Mouse (Mus musculus) forebrain, embryonic 14.5 days (tissue): ENCODE measurements around the gene Tk1. TPM values are rescaled to one million over a fixed set of nuclear protein-coding genes. Genes with fewer than 3 reads are reported as not detected.

Experiments used
- ATAC-seq: fragments of 200-750 bp; cut with Nextera tagmentation; 2 replicates; pipeline ENCODE4 v1.8.0; 2017; ENCODE audit warnings: mild to moderate bottlenecking, moderate library complexity
- DNase-seq: peaks from one replicate; pipeline ENCODE4 v3.0.0-alpha.2; 2015; ENCODE audit warnings: low spot score
- H3K27ac ChIP-seq: fragments of 300-500 bp; sonication (generic); 2 replicates; pipeline ENCODE4 v1.5.1; 2014; ENCODE audit warnings: low read depth, mild to moderate bottlenecking, control low read depth, low read length, moderate library complexity
- H3K27me3 ChIP-seq: fragments of 300-500 bp; sonication (generic); replicated peaks from 2 replicates; pipeline ENCODE4 v1.6.1; 2014; ENCODE audit warnings: low read length, control low read depth, mixed read lengths; ENCODE audit not compliant: control insufficient read depth, insufficient read depth
- H3K36me3 ChIP-seq: fragments of 300-500 bp; sonication (generic); 2 replicates; pipeline ENCODE4 v1.6.1; 2014; ENCODE audit warnings: low read length, control low read depth; ENCODE audit not compliant: control insufficient read depth, insufficient read depth
- H3K4me1 ChIP-seq: fragments of 300-500 bp; sonication (generic); 2 replicates; pipeline ENCODE4 v1.6.1; 2014; ENCODE audit warnings: antibody characterized with exemption, low read length, control low read depth; ENCODE audit not compliant: control insufficient read depth, insufficient read depth
- H3K4me2 ChIP-seq: fragments of 300-500 bp; sonication (generic); 2 replicates; pipeline ENCODE4 v1.6.1; 2014; ENCODE audit warnings: mild to moderate bottlenecking, control low read depth, low read length
- H3K4me3 ChIP-seq: fragments of 300-500 bp; sonication (generic); 2 replicates; pipeline ENCODE4 v1.5.1; 2014; ENCODE audit warnings: low read depth, low read length, control low read depth
- H3K9ac ChIP-seq: fragments of 300-500 bp; sonication (generic); 2 replicates; pipeline ENCODE4 v1.6.1; 2014; ENCODE audit warnings: mild to moderate bottlenecking, low read length, control low read depth, moderate library complexity
- H3K9me3 ChIP-seq: fragments of 300-500 bp; sonication (generic); replicated peaks from 2 replicates; pipeline ENCODE4 v1.6.1; 2016; ENCODE audit warnings: low read length, control low read depth, mixed read lengths; ENCODE audit not compliant: control insufficient read depth
- WGBS: fragments of 180-500 bp; shearing (Covaris S2); extraction: QIAGEN DNeasy Blood & Tissue Kit; methylation state at CpG from one replicate; pipeline ENCODE4 v1.1.7; 2014; 5-methylcytosine and 5-hydroxymethylcytosine counted together
- polyA plus RNA-seq: library from polyadenylated mRNA; unstranded; fragments of >200 nt; fragmentation: Nextera tagmentation; extraction: Ambion mirVana; gene quantifications from 2 replicates; pipeline ENCODE4 v1.2.1, GENCODE M21; 2014

Tk1 gene
- polyA plus RNA-seq, 1 experiment from 2014 or later: 67.8 TPM

DNA sequence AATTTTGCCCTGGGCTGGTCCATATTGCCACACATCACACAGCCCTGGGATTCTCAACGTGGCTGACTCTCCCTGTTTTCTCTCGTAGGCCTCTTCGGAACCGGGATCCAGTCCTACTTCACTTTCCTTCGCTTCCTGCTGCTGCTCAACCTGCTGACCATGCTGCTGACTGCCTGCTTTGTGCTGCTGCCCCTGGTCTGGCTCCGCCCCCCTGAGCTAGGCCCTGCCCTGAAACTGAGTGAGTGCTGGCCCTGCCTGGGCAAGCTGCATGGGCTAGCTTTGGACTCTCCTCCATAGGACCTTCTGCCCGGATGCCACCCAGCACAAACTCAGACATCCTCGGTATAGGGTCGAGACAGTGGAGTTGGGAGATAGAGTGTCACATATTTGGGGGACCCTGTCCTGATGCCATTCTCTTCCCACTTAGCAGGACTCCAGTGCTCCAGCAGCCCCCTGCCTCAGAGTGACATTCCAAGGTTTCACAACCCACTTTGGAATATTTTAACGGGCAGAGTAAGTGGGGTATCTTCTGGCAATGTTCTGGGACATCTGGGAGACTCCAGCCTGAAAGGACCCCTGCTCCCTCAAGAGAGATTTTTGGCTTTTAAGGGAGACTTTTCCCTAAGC, 42.1 kb downstream of the Tk1 start:
- Histone ChIP-seq H3K36me3 (no peaks in the 10 kb centered on the region), H3K9ac (peak overlapping the region; percentile 59), H3K9me3 (no peaks in the 10 kb centered on the region), H3K4me1 (peaks cover 6% of the 10 kb centered on the region), H3K4me2 (peak overlapping the region; percentile 54), H3K4me3 (no peak overlapping the region), H3K27ac (no peak overlapping the region), H3K27me3 (peaks cover 41% of the 10 kb centered on the region)
- ATAC-seq: no peak
- 27% methylated on average over 10 of the region's 10 CpGs for WGBS
- DNase-seq: no peak

DNA sequence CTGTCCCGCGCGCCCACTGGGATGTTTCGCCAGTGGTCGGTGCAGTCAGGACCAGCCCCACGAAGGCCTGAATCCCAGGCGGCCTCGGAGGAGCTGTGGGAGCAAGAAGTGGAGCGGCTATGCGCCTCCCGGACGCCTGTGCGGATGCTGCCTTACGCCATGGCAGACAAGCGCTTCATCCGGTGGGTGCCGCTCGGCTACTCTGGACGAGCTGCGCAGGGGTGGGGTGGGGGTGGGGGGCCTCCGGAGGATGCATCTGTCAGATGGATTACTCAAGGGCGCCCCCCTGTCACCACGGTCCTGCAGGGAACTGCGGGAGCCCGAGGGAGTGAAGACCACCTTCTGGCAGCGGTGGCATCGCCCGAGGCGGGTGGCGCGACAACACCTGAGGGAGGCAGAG, 42.8 kb downstream of the Tk1 start:
- 3% methylated on average over 31 of the region's 31 CpGs for WGBS

DNA sequence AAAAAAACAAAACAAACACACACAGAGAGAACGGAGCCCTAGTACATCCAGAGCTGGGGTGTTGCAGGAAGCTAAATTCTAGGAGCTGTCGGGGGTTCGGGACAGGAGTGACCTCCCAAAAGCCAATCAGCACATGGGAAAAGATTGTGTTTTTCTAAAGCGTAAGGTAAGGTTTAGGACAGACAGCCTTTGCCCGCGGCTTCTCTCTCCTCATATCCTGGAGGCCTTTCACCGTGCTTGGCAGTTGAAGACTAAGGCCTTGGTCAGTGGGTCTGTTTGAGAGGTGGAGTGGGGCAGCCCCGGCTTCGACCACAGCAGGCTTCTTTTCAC, 43.2 kb downstream of the Tk1 start:
- peaks cover 44% of the 10 kb centered on the region for H3K27me3 ChIP-seq
- H3K4me3 ChIP-seq: peak overlapping the region; percentile 19
- H3K36me3 ChIP-seq: no peaks in the 10 kb centered on the region
- peak overlapping the region; percentile 54 for H3K4me2 ChIP-seq
- H3K9ac ChIP-seq: peak overlapping the region; percentile 59
- ATAC-seq (no peak), DNase-seq (no peak)
- no peaks in the 10 kb centered on the region for H3K9me3 ChIP-seq
- 52% methylated on average over 9 of the region's 9 CpGs for WGBS
- H3K27ac ChIP-seq: no peak overlapping the region
- peaks cover 6% of the 10 kb centered on the region for H3K4me1 ChIP-seq

More for the DNA sequence above, 42.8 kb downstream of the Tk1 start:
- no peak overlapping the region for H3K27ac ChIP-seq
- DNase-seq: peak; percentile 75
- peak overlapping the region; percentile 59 for H3K9ac ChIP-seq
- ATAC-seq: peak; percentile 35; the same call in 1 of the 2 replicates
- peak overlapping the region; percentile 54 for H3K4me2 ChIP-seq
- no peaks in the 10 kb centered on the region for H3K36me3 ChIP-seq
- peaks cover 6% of the 10 kb centered on the region for H3K4me1 ChIP-seq
- no peaks in the 10 kb centered on the region for H3K9me3 ChIP-seq
- H3K27me3 ChIP-seq: peaks cover 44% of the 10 kb centered on the region
- peak overlapping the region; percentile 19 for H3K4me3 ChIP-seq

DNA sequence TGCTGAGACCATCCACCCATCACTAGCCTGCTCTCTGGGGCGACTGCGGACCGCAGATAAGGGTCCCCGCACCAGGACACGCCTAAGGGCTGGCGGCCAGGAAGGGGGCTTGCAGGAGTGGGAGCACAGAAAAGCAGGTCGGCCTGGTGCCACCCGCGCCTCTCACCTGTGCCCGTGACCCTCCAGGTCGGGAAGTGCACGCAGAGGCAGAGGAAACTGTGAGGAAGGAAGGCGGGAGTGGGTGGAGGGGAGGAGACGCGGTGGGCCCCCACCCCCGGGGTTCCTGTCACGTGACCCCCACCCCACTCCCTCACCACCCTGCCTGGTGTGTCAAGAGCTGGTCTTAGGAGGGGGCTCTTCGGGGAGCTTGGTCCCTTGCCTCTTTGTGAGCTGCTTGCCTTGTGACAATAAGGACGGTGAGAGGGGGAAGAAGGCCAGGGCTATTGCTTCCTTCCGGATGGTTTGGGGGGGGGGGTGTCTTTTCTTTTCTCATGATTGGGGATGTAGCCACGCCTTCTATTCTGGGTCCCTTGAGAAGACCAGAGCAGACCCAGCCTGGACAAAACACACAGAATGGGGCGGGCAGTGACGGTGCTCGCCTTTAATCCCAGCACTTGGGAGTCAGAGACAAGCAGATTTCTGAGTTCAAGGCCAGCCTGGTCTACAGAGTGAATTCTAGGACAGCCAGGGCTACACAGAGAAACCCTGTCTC, 43.7 kb downstream of the Tk1 start, which contains the start of the genes Tmc8 and Tmc6:
Gene Tmc8, plus strand, starts transcription at position 84 of the 712 bp plus-strand sequence.
Gene Tmc6, minus strand, starts transcription at position 206 of the 712 bp plus-strand sequence.
- 50% methylated on average over 23 of the region's 24 CpGs for WGBS

DNA sequence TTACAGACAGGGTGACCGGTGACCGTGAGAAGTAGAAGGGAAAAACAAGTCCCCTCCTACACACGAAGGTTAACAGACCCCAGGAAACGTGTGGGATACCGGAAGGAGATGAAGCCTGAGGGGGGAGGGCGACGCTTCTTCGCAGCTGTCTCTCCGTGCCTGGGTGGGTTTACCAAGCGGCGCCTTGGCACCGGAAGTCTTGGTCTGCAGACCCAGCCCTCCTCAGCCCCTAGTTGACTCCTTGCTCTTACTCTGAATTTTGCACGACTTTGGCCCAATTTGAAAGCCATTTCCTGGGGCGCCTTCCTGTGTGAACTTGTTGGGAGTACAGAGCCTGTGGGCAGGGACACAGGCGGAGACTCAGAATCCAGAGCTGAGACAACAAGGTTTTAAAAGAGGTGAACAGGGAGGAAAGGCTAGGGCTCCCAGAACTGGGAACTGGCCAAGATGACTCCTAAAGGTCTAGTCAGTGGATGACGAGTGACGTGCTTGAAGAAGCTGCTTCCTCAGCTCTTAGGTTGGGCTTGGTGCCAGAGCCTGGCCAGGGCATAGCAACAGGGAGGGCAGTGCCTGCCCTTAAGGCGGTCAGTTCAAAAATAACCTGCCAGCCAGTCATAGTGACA, 44.6 kb downstream of the Tk1 start:
- no peaks in the 10 kb centered on the region for H3K9me3 ChIP-seq
- H3K27ac ChIP-seq: 0 out of 2 replicates have a peak overlapping the region, but pooled peaks have one; percentile 5
- no peaks in the 10 kb centered on the region for H3K36me3 ChIP-seq
- ATAC-seq (no peak), DNase-seq (no peak)
- H3K4me3 ChIP-seq: no peak overlapping the region
- peaks cover 44% of the 10 kb centered on the region for H3K27me3 ChIP-seq
- H3K9ac ChIP-seq: no peak overlapping the region
- WGBS: 32% methylated on average over 18 of the region's 18 CpGs
- peaks cover 6% of the 10 kb centered on the region for H3K4me1 ChIP-seq
- H3K4me2 ChIP-seq: peak overlapping the region; percentile 18; the same call in 1 of the 2 replicates

More for the DNA sequence above, 43.7 kb downstream of the Tk1 start, which contains the start of the genes Tmc8 and Tmc6:
- peak within 1 kb of the TSS; percentile 54 for H3K4me2 ChIP-seq
- peaks cover 6% of the 10 kb centered on the region for H3K4me1 ChIP-seq
- H3K36me3 ChIP-seq: no peaks in the 10 kb centered on the region
- peak within 1 kb of the TSS; percentile 59 for H3K9ac ChIP-seq
- ATAC-seq (no peak), DNase-seq (no peak)
- peaks cover 44% of the 10 kb centered on the region for H3K27me3 ChIP-seq
- H3K4me3 ChIP-seq: peak within 1 kb of the TSS; percentile 19
- no peaks in the 10 kb centered on the region for H3K9me3 ChIP-seq
- 0 out of 2 replicates have a peak within 1 kb of the TSS, but pooled peaks have one; percentile 5 for H3K27ac ChIP-seq

DNA sequence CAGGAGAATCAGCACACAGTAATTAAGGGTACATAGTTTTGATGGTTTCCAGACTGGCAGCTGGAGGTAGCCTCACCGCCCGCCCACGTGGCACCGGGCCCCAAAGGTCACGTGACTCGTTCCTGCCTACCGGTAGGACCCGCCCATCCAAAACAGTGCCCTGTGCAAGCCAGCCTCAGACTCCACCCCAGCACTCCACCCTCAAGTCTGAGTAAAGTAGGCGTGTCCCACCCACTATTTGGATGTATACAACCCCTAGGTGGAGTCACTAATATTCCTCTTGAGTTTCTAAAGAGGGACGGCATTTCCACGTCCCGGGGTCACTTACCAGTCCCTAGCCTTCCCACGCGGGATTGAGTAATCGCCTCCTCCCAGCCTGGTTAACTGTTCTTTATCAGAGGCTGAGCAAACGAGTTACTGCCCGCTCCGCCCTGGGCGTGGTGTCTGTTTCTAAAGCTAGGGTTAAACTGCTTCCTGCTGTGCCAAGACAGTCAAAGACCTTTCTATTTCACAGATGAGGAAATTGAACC, 45.2 kb downstream of the Tk1 start:
- ATAC-seq (peak; percentile 24; the same call in 1 of the 2 replicates), DNase-seq (peak; percentile 50)
- H3K36me3 ChIP-seq: no peaks in the 10 kb centered on the region
- 3% methylated on average over 19 of the region's 19 CpGs for WGBS
- peak overlapping the region; percentile 48 for H3K4me2 ChIP-seq
- no peak overlapping the region for H3K9ac ChIP-seq
- H3K27me3 ChIP-seq: peaks cover 44% of the 10 kb centered on the region
- H3K27ac ChIP-seq: no peak overlapping the region
- H3K4me1 ChIP-seq: peaks cover 6% of the 10 kb centered on the region
- no peaks in the 10 kb centered on the region for H3K9me3 ChIP-seq
- H3K4me3 ChIP-seq: peak overlapping the region; percentile 22; the same call in 1 of the 2 replicates

DNA sequence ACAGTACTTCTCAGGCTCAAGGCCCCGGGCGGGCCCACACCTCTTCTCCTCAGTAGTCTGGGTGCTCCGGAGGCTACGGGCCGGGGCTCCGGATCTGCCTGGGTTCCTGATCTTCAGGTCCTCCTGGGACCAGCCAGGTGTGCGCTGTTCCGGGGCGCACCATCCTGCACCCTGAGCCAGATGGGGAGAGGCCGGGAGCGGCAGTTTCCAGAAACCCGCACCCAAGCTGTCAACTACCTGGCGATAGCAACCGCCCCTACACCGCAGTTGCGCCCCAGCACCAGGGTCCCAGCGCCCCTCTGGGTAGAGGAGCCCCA, 45.7 kb downstream of the Tk1 start:
- H3K27ac ChIP-seq: 0 out of 2 replicates have a peak overlapping the region, but pooled peaks have one; percentile 6
- H3K27me3 ChIP-seq: peaks cover 44% of the 10 kb centered on the region
- no peaks in the 10 kb centered on the region for H3K36me3 ChIP-seq
- H3K4me3 ChIP-seq: peak overlapping the region; percentile 22
- H3K9me3 ChIP-seq: no peaks in the 10 kb centered on the region
- ATAC-seq (no peak), DNase-seq (no peak)
- H3K4me1 ChIP-seq: peaks cover 6% of the 10 kb centered on the region
- peak overlapping the region; percentile 48 for H3K4me2 ChIP-seq
- 3% methylated on average over 15 of the region's 17 CpGs for WGBS
- H3K9ac ChIP-seq: peak overlapping the region; percentile 43; the same call in 1 of the 2 replicates

DNA sequence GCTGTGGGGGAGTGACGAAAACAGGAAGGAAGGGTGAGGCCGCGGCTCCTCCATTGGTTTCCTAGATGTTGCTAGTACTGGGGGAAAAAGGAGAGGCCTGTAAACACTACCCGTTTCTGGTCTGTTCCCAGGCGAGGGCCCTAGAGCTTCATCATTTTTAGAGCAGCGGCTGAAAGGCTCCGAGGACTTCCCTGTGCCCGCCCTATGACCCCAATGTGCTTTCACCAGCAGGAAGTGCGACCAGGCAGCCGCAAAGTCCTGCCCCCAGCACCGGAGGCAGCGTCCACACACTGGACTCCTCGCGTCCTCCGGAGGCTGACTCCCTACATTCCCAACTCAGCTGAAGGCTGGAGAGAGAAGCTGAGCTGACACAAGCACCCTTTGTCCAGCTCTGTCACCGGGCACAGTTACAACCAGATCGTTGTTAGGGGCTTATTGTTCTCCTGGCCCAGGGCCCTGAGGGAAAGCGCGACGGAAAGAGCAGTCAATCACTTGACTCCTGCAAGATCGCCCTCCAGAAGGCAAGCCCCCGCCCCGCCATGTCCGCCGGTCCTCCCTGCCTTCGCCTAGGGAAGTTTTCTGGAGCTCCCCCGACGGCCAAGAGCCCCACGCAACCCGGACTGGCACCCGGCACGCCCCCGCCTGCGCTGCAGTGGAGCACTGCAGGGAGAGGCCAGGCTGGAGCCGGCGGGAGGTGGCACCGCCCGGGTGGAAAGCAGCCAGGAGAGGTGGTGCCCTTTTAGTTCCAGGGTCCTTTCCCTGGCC, 46.3 kb downstream of the Tk1 start:
- Histone ChIP-seq H3K9me3 (no peaks in the 10 kb centered on the region), H3K4me2 (peak overlapping the region; percentile 48), H3K36me3 (no peaks in the 10 kb centered on the region), H3K27ac (0 out of 2 replicates have a peak overlapping the region, but pooled peaks have one; percentile 6), H3K4me3 (peak overlapping the region; percentile 22), H3K9ac (peak overlapping the region; percentile 43), H3K27me3 (peaks cover 44% of the 10 kb centered on the region), H3K4me1 (peaks cover 6% of the 10 kb centered on the region)
- peak; percentile 51 for DNase-seq
- peak; percentile 37; the same call in 1 of the 2 replicates for ATAC-seq
- 5% methylated on average over 34 of the region's 38 CpGs for WGBS
